Mouse (Mus musculus) A20 (cell line): ENCODE results near the gene Znhit6.
A peak's percentile ranks its signal among the peaks of the same experiment; 100 is the strongest.

Experiments
- DNase-seq: peaks from one replicate; pipeline ENCODE4 v3.0.0-alpha.2; 2011; ENCODE audit warnings: low read depth, low spot score

The Znhit6 gene

DNA sequence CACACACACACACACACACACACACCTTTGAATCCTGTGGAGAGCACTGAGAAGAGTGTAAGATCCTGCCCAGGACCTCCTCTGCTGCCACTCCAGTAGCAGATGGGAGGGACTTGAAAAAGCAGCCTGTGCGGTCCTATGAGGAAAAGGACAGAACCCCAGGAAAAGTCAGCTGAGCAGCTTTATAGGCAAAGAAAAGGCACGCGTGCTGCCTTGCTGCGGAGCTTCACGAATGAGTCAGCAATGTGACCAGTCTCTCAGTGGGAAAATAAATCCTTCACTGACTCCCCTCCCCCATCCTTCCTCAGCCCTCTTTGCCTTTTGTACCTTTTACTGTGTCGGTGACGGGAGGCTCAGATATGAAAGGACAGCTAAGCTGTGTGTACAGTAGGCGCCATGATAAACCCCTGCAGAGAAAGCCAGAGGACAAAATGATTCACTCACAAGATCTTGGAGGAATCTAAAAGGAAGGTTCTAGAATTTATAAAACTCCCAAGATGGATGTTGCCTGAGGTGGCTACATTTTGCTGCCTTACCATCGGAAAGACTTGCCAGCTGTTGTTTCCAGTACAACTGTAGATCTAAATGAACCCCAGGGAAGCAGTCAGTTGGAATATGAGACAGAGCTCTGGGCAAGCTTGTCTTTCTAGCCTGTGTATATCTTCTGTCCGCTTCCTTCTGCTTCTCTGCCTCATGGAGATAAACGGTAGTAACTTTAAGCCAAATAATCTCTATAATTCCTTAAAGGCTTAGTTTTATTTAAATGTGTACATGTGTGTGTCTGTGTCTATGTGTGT, 26.6 kb downstream of the Znhit6 start:
- DNase-seq = no peak

GRCm38 (mm10) chr3:145605437-145606123, 29.6 kb downstream of the Znhit6 start:
- no peak for DNase-seq

- no peak for DNase-seq
These were observed 32.3 kb downstream of the Znhit6 start for GRCm38 (mm10) chr3:145608320-145608719.

DNA sequence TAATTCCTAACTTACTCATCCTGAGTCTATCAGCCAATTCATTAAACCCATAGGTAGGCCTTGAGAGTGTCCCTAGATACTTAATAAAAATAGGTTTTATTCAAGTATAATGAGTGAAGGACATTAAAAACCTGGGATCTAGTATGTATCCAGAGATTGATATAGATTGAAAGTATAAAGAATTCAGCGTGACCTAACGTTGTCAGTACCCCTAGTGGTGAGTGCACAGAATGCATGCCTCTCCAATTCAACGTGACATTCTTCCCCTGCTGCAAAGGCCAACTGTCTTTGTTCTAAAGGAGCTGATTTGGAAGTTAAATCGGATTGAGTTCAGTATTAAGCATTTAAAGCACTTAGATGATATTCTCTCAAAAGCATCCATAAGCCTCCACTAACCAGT, 36.7 kb downstream of the Znhit6 start:
- DNase-seq = peak; percentile 44

- no peak for DNase-seq
These were observed 37.2 kb downstream of the Znhit6 start for GRCm38 (mm10) chr3:145613234-145613633.

GRCm38 (mm10) chr3:145614362-145615115, 38.5 kb downstream of the Znhit6 start:
- DNase-seq = no peak

GRCm38 (mm10) chr3:145618299-145618698, 42.3 kb downstream of the Znhit6 start:
- DNase-seq = no peak

DNA sequence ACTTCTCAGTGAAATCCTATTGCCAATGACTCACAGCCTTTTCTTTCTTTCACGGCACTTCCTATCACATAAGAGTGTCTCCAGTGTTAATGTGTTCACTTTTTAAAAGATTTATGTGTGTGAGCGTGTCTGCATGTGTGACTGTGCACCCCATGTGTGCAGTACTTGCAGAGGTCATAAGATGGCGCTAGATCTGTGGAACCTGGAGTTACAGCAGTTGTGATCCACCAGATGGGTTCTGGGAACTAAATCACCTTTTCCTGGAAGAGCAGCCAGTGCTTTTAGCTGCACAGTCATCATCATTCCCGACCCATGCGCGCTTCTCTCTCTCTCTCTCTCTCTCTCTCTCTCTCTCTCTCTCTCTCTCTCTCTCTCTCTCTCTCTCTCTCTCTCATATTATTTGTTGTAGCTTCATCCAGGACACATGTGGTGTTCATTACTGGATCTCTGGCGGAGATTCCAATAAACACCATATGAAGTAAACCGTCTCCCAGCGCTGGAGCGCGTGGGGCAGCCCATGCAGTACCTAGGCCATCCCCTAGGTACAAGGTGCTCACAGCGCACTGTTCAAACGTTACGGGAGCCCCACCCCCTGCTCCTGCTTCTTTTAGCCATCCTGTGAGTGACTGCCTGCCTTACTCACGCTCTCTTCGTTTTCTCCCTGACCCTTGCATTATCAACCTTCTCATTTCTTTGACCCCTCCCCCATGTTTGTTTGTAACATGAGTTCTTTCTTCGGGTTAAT, 43.8 kb downstream of the Znhit6 start:
- no peak for DNase-seq

GRCm38 (mm10) chr3:145621209-145621608, 45.2 kb downstream of the Znhit6 start:
- DNase-seq = no peak

- no peak for DNase-seq
These were observed 47.0 kb downstream of the Znhit6 start for GRCm38 (mm10) chr3:145623047-145623446.

DNA sequence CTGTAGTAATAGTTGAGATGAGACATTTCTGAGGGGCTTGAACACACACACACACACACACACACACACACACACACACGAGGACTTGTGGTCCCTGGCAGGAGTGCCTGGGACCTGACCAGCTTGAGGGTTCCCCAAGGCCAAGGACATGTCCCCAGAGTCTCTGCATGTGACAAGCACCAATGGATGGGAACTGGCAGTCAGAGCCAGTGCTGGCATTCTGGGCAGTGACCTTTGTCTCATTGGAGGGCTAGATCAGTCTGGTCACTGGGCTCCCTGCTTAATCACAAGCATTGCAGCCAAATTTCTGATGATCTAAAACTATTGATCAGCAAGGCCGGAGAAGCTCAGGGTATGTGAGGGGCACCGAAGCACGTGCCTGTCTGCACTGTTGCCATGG, 48.8 kb downstream of the Znhit6 start:
- no peak for DNase-seq

- no peak for DNase-seq
These were observed 49.5 kb downstream of the Znhit6 start for GRCm38 (mm10) chr3:145625546-145625945.

DNA sequence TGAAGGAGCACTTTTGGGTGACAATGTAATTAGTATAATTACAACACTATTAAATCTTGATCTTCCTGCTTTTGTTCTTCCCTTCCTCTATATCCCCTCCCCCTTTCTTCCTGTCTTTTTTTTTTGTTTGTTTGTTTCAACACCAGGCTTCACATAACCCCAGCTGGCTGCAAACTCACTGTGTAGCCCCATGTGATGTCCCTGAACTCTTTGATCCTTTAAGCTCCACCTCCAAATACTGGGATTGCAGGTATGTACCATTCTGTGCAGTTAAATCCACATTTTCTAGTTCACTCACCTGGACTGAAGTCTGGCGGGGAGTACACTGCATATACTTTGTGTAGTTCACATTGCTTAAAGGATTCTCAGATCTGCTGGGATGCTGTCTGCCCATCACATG, 50.1 kb downstream of the Znhit6 start:
- DNase-seq = no peak

- DNase-seq = peak; percentile 29
These were observed 51.8 kb downstream of the Znhit6 start for GRCm38 (mm10) chr3:145627830-145628229.

GRCm38 (mm10) chr3:145628643-145629042, 52.6 kb downstream of the Znhit6 start:
- DNase-seq = no peak

DNA sequence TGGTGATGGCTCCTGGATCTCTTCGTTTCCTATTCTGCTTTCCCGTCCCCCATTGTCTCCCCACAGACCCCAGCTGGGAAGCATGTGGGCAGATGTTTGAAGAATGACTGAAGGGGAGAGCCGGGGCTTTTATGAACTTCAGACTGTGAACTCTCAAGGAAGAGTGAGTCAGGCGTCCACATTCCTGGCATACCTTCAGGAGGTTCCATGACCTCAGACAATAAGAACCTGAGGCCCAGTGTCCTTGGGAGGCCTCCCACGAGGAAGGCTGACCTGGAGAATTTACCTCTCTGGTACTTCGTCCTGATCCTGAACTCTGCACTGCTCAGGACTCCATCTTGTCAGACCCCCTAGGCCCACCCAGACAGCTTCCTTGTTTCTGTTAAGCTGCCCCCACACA, 56.9 kb downstream of the Znhit6 start:
- DNase-seq = no peak

GRCm38 (mm10) chr3:145634002-145634710, 58.2 kb downstream of the Znhit6 start:
- DNase-seq = no peak

DNA sequence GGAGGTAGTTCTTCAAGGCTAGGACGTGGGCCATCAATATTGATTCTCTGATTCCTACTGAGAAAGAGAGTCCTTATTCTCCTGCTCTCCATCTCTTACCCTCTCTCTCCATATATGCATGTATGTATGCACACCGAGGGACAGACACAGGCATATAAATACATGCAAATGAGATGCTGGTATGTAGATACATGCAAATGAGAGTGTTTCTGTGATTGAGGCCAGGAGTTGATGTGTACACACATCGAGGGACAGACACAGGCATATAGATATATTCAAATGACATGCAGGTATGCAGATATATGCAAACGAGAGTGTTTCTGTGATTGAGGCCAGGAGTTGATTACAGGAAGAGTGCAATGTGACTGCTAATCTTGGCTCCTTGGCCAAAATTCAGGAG, 64.2 kb downstream of the Znhit6 start:
- DNase-seq = no peak

DNA sequence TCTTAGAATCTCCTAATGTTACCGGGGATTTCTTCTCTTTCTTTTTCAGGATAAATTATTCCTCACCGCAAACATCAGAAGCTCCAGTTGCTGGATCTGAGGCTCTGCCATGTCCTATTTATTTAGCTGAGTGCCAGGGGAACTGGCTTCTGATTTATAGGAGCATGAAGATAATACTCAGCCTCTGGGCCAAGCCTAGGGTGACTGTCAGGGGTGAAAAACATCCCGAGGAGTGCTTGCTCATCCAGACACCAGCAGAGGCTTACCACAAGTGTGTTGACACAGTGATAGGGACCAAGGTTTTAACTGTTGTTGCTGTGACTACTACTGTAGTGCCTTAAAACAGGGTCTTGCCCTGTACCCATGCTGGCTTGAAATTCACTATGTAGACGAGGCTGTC, 64.6 kb downstream of the Znhit6 start:
- DNase-seq = no peak

- DNase-seq = no peak
These were observed 65.2 kb downstream of the Znhit6 start for GRCm38 (mm10) chr3:145641036-145641685.

- DNase-seq = no peak
These were observed 65.9 kb downstream of the Znhit6 start for GRCm38 (mm10) chr3:145641878-145642277.
